Mouse (Mus musculus): ENCODE results near the gene 4931429L15Rik.
A peak's percentile ranks its signal among the peaks of the same experiment; 100 is the strongest.
"Not testable (repeated sequence)": the region's sequence is repeated elsewhere in the genome, so short reads cannot be mapped to it uniquely, and the experiment has no call there.

4931429L15Rik gene

DNA sequence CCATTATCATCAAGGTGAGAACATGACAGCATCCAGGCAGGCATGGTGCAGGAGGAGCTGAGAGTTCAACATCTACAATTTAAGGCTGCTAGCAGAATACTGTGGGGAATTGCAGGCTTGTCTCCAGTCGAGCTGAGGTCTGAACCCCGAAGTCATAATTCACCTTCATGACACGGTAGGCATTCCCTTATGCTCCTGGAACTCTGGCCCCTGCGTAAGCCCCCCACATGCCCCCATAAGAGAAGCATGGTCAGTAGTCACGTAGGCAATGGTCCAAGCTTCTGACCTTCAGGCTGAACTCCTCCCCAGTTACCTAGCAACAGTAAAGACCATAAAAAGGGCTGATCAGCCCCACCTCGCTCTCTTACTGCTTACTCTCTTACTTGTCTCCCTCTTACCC lies at the start of gene 4931429L15Rik:
Gene 4931429L15Rik, minus strand, starts transcription at position 101 of the 400 bp plus-strand sequence.
- DNase-seq (ENCODE audit: low read depth), result not testable (repeated sequence)

DNA sequence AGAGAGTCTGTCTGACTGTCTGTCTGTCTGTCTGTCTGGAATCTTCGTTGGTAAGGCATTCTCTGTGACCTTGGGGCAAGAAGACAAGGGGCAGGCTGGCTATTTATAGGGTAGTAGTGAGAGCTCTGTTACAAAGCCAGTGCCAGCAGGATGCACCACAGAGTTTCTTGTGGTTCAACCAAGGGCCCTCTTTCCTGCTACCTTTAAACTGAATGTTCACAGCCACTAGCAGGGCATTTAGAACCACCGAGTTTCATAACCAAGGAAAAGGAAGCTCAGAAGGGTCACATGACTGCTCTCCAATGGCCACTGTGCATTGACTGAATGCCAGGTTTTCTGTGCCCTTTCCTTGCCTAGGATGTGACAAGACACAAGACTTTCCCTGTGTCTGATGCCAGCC lies 42.7 kb upstream of the 4931429L15Rik start:
- no peak for DNase-seq (ENCODE audit: low read depth)

DNA sequence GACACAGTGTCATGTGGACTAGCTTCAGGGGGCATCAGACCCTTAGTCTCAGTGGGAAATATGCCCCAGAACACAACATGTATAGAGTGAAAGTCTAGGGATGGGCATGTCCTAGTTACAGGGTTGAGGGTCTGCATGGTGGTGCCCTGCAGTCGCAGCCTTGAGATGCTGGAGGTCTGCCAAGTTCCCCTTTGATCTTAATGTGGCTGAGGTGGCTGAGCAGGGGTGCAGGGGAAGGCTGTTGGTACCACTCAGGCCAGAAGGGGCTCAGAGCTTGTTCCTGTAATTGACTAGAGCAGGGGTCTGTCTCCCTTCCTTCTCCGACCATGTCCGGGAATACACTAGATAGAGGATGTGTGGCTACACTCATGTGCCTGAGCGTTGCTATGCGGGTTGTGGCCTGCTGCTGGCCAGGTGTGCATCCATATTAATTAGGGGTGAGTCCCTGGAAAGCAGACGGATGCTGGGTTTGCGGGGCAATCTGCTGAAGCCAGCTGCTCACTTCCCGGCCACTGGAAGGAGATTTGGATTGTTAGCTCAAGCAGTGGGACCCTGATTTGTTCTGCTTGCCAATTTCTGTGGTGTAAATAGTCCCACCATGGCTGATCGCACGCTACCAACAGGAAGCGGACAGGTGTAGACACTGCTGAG lies 41.8 kb upstream of the 4931429L15Rik start:
- DNase-seq (ENCODE audit: low read depth), result no peak

DNA sequence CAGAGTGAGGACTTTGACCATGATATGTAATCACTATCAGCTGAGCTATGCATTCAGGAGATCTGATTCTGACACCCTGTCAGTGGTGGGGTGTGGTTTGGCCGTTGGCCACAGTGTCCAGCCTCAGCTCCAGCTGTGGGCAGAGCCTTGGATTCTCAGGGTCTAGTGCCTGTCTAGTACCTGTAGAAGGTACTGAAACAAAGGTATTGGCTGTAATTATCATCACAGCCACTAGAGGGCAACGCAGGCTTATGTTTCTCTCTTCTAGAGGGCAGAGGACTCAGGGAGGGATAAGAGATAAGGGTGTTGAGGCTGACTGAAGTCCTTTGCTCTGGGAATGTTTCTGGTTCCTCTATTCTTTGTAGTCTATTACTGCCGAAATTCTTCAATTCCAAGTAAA lies 34.2 kb upstream of the 4931429L15Rik start:
- DNase-seq (ENCODE audit: low read depth), result peak; percentile 64

DNA sequence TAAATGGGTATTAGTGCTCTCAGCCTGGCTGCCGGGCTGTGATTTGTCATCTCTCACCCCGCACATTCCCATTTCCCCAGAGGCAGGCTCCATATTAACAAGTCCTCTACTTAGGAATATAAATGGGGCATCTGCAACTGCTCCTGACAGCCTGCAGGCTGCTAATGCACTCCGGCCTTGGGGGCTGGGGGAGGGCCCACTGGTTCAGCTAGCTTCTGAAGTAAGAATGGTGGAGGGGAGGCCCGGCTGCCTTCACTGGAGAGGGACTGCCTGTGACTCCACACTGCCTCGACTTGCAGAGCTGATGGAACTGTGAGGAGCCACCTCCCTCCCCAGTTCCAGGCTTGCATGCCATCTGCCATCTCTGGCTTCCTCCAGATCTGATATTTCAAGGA lies 33.5 kb upstream of the 4931429L15Rik start:
- no peak for DNase-seq (ENCODE audit: low read depth)

DNA sequence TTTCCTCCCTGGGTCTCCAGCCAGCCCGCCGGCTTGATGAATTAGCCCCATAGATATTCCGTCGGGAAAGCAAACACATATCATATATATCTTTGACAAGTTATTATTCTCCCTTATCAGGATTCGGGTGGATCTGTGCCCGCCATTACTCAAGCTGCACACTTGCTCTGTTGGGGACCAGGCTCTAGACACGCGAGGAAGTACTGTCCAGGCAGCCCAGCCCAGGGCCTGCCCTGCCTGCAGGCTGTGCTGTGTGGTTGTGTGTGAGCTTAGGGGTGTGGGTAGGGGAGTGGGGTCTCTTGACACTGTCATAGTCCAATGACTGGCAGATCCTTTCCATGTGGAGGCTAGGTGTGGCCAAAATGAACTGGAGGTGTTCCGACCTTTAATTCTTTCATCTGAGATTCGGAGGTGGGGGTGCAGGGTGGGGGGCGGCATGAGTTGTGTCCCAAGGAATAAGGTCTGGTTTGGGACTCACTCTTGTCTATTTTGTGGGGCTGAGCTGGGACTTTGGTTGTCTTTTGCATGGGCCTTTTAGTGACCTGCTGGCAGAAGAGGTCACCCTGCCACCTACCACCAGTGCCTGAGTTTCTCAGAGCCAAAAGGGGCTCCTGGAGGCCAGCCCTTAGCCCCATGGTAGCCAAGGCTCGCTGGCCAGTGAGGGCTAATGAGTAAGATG lies 33.0 kb upstream of the 4931429L15Rik start:
- no peak for DNase-seq (ENCODE audit: low read depth)

DNA sequence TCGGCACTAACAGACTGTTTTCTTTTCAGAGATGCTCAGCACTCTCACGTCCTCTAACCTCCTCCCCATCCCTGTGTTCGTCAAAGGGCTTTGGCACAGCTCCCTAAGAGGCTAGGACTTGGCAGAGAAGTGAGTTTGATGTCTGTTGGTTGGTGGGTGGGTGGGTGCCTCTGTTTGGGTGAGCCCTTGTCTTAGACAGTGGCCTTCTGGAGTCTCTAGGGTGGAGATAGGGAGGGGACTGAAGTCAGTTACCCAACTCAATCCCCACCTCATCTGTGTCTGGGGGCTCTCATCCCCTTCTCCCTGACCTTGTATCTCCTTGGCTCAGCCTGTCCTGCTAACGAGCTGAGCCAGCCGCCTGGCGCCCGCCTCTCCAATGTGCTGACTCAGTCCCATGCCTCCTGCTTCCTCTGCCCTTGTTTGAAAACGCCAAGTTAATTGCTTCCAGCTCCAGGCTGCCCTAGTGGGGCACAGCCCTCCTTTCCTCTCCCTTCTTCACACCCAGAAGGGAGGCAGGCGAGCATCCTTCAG lies 30.7 kb upstream of the 4931429L15Rik start:
- DNase-seq (ENCODE audit: low read depth), result no peak

DNA sequence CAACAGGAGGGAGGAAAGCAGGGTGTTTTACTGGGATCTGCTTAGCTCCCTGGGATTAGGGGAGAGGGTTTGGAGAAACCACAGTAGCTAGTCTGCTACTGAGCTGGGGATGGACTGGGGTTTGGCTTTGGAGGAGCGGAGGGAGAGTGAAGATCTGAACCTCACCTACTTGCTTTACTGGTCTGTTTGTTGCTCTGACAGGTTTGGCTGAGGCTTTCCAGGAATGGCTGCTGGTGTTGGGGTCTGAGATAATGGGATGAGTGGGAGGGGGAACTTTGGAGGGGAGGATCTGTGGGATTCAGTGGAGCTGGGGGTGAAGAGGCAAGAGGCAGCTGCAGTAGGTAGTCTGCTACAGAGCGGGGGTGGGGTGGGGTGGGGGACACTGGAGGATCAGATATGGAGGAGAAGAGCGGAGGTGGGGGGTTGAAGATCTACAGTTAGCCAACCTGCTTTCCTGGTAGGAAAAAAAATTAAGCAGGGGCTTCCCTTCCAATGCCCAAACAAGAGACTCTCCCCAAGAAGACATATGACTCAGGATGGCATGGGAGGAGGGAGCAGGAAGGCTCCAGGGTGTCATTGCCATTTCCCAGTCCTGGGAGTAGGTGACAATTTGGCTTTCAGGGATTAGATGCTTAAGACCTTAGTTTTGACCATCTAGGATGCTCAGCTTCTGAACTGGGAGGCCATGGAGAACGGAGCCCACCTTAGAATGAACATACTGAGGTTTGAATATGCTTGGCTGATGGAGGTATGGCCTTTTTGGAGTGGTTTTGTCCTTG lies 26.3 kb upstream of the 4931429L15Rik start:
- no peak for DNase-seq (ENCODE audit: low read depth)

DNA sequence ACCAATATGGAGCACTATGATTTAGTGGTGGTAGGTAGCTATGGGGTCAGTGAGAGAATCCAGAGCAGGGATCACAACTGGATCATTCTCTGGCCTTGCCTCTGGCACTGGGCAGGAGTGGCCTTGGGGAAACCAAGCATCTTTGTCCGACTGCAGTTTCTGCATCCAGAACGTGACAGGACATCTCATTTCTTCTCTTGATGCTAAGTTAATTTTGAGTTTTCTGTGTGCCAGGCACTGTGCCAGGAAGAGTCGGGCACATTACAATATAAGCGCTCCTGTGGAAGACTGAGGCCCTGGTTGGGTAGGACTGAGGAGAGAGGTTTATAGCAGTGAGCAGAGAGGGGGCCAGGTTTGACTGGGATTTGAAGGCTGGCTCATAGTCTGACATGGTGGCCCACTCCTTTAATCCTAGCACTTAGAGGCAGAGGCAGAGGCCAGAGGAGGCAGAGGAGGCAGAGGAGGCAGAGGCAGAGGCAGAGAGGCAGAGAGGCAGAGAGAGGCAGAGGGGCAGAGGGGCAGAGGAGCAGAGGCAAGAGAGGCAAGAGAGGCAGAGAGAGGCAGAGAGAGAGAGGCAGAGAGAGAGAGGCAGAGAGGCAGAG lies 19.4 kb upstream of the 4931429L15Rik start:
- DNase-seq (ENCODE audit: low read depth), result no peak

DNA sequence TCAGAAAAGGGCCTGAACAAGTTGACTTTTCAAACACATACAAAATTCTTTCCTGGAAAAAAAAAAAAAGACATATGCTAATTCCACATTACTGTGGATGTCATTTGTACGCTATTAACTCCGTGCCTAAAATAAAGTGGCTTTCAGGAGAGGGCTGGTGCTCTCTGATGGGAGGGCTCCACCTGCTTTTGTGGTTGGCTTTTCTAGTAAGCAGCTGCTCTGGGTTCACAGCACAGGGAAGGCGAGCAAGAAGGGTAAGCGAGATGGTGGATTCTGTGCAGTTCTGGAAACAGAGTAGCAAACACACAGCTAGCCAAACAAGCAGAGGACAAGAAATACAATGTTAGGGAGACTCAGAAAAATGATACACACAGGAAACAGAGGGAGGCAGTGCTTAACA lies 18.6 kb upstream of the 4931429L15Rik start:
- DNase-seq (ENCODE audit: low read depth), result no peak

DNA sequence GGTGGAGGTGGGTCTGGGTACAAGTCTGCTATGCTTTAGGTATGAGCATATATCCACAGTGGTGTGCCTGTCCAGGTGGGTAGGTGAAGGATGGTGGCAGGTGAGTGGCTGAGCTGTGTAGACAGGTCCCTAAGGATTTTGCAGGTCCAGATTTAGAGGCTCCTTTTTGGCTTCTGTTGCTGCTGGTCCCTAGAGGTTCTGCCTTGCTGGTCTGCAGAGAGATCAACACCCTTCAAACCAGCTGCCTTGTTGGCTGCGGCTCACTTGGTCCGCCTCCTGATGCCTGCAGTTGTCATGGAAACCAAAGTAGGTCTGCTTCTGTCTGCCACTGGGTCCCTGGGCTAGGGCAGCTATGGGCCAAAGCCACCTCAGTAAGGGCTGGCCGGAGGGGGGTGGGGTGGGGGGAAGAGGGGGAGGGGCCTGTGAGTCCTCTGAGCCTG lies 18.1 kb upstream of the 4931429L15Rik start:
- DNase-seq (ENCODE audit: low read depth), result no peak

DNA sequence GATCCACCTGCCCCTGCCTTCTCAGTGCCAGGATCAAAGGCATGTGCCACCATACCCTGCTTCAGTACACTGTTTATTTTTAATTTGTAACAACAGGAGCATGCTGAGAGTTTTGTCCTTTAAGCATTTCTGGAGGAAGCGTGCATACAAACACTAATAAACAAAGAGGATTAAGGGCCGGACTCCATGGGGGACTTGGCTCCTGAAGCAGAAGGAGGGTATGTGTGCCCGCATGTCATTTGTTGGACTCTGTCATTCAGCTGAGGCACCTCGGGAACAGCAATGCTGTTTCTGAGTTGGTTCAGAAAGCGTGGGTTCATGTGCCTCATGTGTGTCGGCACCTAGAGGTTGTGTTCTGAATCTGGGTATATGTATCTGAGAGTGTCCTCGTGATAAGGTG lies 17.5 kb upstream of the 4931429L15Rik start:
- DNase-seq (ENCODE audit: low read depth), result no peak

DNA sequence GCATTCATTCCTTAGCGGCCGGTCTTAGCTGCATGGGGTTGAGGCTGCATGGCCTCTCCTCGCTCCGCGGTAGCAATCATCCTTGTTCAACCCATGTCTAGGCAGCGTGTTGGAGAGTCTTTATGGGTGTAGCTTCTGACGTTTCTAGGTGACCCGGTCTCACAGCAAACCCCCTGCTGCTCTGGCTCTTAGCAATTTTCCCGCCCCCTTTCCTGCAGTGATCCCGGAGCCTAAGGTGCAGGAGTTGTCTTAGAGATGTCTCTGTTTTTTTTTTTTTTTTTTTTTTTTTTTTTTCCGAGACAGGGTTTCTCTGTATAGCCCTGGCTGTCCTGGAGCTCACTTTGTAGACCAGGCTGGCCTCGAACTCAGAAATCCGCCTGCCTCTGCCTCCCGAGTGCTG lies 16.5 kb upstream of the 4931429L15Rik start:
- not testable (repeated sequence) for DNase-seq (ENCODE audit: low read depth)

DNA sequence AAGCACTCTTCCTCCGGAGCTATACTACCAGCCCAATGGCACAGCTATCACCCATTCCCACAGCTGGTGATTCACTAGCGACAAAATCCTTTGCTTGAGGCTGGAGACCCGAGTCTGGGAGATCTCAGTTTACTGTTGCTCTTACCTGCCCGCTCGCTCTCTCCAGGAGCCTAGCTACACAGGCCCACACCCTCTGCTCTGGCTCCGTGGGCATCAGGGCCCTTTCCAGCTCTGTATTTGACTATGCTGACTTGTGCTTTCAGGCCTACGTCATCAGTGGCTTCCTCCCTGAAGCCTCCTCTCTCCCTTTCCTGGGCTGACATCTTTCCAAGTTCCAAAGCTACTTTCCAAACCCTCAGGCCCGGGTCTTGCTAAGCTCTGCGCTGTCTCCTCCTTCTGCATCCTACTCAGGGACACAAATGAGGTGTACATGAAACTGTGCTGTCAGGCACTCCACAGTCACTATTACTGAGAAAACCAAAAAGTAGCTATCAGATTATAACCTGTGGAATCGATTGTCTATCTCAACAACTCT lies 15.7 kb upstream of the 4931429L15Rik start:
- no peak for DNase-seq (ENCODE audit: low read depth)

DNA sequence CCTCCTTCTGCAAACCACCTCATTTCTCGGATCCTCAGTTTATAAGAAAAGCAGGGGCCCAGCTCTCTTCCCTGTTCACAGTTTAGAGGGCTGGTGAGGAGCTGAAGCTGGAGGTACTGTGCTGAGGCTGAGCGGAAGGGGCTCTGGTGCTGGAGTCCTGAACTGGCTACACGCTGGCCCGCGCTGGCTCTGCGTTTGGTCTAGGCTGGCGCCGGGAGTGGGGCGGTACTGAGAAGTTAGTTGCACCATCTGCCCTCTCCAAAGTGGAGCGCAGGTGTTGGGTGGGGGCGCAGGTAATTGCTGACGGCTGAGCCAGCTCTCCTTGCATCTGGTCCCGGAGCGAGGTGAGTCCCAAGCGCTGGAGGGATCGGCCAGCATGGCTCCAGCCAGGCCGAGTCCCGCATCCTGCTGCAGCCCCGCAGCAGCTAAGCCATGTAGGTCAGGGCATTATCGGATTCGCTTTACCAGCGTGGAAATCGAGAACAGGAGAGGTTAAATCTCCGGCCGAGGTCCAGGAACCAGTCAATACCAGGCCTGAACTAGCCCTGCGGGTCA lies 14.8 kb upstream of the 4931429L15Rik start:
- no peak for DNase-seq (ENCODE audit: low read depth)

DNA sequence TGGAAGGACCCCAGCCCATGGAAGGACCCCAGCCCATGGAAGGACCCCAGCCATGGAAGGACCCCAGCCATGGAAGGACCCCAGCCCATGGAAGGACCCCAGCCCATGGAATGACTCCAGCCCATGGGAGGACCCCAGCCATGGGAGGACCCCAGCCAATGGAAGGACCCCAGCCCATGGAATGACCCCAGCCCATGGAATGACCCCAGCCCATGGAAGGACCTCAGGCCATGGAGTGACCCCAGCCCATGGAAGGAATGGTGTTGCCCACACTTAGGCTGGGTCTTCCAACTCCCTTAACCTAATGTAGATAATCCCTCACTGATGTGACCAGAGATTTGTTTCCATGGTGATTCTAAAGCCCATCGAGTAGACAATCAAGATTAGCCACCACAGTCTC lies 11.5 kb upstream of the 4931429L15Rik start:
- DNase-seq (ENCODE audit: low read depth), result no peak

DNA sequence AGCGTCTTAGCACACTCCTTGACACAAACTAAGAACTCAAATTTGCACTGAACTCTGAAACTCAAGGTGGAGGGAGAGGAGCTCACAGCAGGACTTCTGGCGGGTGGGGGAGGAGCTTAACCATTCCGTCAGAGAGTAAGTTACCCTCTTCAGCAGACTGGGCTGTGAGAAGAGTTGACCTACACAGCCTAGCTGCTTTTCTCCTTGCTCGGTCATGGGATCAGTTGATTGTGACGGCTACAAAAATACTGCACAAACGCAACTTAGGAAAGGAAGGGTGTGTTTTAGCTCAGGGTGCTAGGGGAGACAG lies 10.8 kb upstream of the 4931429L15Rik start:
- DNase-seq (ENCODE audit: low read depth), result no peak

DNA sequence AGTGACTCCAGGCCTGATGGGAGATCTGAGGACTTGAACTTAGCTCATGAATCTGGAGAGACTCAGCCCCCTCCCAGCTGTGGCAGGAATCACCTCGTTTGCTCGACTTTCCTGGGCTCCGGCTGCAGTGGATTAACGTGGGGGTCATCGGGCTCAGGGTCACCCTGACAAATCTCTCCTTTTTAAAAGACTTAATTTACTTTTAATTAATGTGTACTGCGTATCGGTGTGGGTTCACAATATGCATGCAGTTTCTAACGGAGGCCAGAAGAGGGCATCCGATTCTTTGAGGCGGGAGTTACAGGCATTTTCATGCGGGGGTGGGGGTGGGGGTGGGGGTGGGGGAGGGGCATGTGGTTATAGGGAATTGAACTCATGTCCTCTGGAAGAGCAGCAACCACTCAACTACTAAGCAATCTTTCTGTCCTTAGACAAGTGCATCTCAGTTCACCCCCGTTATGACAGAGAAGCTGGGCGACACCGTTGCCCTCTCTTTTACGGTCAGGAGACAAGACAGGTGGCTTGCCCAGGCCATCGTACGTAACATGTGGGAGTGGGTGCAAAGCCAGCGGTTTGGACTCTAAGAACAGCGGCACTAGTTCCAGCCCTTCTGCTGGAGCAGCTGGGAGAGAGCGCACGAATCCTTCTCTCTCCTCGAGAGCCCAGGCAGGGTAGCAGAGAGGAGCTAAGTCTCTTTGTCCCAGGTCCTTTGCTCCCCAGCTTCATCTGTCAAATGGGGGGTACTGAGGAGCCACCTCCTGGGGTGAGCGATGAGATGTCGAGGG lies 10.2 kb upstream of the 4931429L15Rik start:
- no peak for DNase-seq (ENCODE audit: low read depth)

DNA sequence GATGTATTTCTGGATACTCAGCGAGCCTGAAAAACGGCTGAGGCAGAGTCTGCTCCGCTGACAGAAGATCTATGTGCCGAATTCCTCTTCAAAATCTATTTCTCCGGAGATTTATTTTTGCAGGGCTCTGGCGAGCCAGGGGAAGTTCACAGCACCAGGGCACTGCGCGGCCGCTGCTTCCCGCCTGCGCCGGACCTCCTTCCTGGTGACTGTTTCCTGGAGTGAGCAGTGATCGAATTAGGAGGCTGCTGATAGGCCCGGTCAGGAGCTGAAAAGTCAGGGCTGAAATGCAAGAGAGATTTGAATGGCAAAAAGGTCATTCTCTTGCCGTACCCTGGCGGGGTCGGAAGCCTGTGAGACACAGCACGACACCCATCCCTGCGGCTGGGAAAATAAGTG lies 9.5 kb upstream of the 4931429L15Rik start:
- DNase-seq (ENCODE audit: low read depth), result no peak

DNA sequence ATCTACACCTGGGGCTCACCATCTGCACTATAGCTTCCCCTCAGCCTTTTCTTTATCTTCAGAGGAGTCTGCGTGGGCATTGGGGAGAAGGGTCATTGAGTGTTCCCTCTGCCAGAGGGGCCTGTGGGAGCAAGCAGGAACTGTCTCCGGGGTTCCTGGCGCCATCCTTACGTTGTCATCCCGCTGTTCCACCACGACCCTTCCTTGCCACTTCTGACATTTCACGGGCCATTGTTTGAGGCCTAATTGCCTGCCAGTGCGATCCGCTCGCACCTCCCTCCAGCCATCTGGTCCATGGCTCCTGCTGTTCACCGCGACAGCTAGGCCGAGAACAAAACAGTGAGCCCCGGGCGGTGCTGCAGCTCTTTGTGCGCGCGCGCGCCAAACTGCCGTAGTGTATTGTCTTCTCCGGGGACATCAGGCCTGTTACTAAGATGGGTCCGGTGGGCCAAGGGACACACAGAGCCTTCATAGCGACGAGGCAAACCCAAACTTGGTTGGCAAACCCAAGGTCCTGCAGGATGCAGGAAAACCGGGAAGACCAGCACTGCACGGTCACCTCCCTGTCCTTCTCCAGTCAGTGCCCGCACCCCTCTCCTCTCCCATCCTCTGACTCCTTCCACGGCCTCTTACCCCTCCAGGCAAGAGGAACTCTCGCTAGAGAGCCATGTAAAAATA lies 8.9 kb upstream of the 4931429L15Rik start:
- DNase-seq (ENCODE audit: low read depth), result no peak
